Mouse (Mus musculus): ENCODE results near the gene Adrm1. TPM values are rescaled to one million over a fixed set of nuclear protein-coding genes. Genes with fewer than 3 reads are reported as not detected.

The Adrm1 gene
- total RNA-seq (2021) = 10 to 100 TPM; 79.2 to 89.0 TPM
- polyA plus RNA-seq (2012; rRNA removed) = 56.6 and 76.0 TPM in 2 replicates
- long read RNA-seq, transcript Adrm1-201 (10 exons, 1,535 nt) = major isoform, 114 of 122 reads
- long read RNA-seq, partial matches to known transcripts = 1 of 122 reads
- long read RNA-seq, other reads (novel, unspliced or antisense) = 7 of 122 reads

GRCm38 (mm10) chr2:180170806-180171521, at the start of gene Adrm1:
TSS of gene Adrm1 (plus strand) at chr2:180171485.
- intact Hi-C loops (cut with DNase I) = loop anchor here (1.0 to 2.0 kb wide), 2 partner anchors 52 to 80 kb away; partner anchors contain the start of gene Osbpl2

GRCm38 (mm10) chr2:180124192-180124591, 47.1 kb upstream of the Adrm1 start:
- intact Hi-C loops (cut with DNase I) = no loop called here
- no peak for DNase-seq
- H3K9ac ChIP-seq (ENCODE audit: low read depth, low read length) = no peak overlapping the region
- no peaks in the 10 kb centered on the region for H3K27me3 ChIP-seq (ENCODE audit: control insufficient read depth, insufficient read depth, low read length)
- WGBS = 83% methylated on average over 2 of the region's 2 CpGs
- H3K27ac ChIP-seq = no peak overlapping the region
- H3K36me3 ChIP-seq (ENCODE audit: control insufficient read depth, insufficient read depth, low read length) = peaks cover 6% of the 10 kb centered on the region; the same call in 1 of the 2 replicates
- H3K4me3 ChIP-seq = no peak overlapping the region
- H3K4me1 ChIP-seq (ENCODE audit: control insufficient read depth, insufficient read depth, low read length) = peaks cover 24% of the 10 kb centered on the region
- TF ChIP-seq POLR2A (IDR thresholded peaks at IDR 0.05; ENCODE audit: insufficient read depth, low read depth, low read length) = no peak
- peak; percentile 32 for TF ChIP-seq CTCF (IDR thresholded peaks at IDR 0.05)
- TF ChIP-seq EP300 (IDR thresholded peaks at IDR 0.05; ENCODE audit: insufficient read depth, low read depth, low read length) = no peak
- peaks cover 8% of the 10 kb centered on the region for H3K79me2 ChIP-seq (replicated peaks; ENCODE audit: control insufficient read depth, insufficient read depth, low read length)

More at GRCm38 (mm10) chr2:180170806-180171521, at the start of gene Adrm1:
- peaks cover 14% of the 10 kb centered on the region for H3K4me1 ChIP-seq (ENCODE audit: control insufficient read depth, insufficient read depth, low read length)
- no peaks in the 10 kb centered on the region for H3K36me3 ChIP-seq (ENCODE audit: control insufficient read depth, insufficient read depth, low read length)
- peak within 1 kb of the TSS; percentile 87 for H3K4me3 ChIP-seq
- no peaks in the 10 kb centered on the region for H3K79me2 ChIP-seq (replicated peaks; ENCODE audit: control insufficient read depth, insufficient read depth, low read length)
- peak within 1 kb of the TSS; percentile 100 for H3K9ac ChIP-seq (ENCODE audit: low read depth, low read length)
- WGBS = 7% methylated on average over 41 of the region's 41 CpGs
- peak; percentile 99 for DNase-seq
- no peaks in the 10 kb centered on the region for H3K27me3 ChIP-seq (ENCODE audit: control insufficient read depth, insufficient read depth, low read length)
- no peak for TF ChIP-seq POLR2A (IDR thresholded peaks at IDR 0.05; ENCODE audit: insufficient read depth, low read depth, low read length)
- peak; percentile 98 for TF ChIP-seq CTCF (IDR thresholded peaks at IDR 0.05)
- TF ChIP-seq EP300 (IDR thresholded peaks at IDR 0.05; ENCODE audit: insufficient read depth, low read depth, low read length) = peak; percentile 65; the same call in 1 of the 2 replicates
- H3K27ac ChIP-seq = peak within 1 kb of the TSS; percentile 93

- intact Hi-C loops (cut with DNase I) = no loop called here
- Histone ChIP-seq H3K27ac (peak overlapping the region; percentile 21; the same call in 1 of the 2 replicates), H3K36me3 (ENCODE audit: control insufficient read depth, insufficient read depth, low read length) (peaks cover 6% of the 10 kb centered on the region; the same call in 1 of the 2 replicates), H3K27me3 (ENCODE audit: control insufficient read depth, insufficient read depth, low read length) (no peaks in the 10 kb centered on the region), H3K4me1 (ENCODE audit: control insufficient read depth, insufficient read depth, low read length) (peaks cover 21% of the 10 kb centered on the region), H3K79me2 (replicated peaks; ENCODE audit: control insufficient read depth, insufficient read depth, low read length) (peaks cover 9% of the 10 kb centered on the region), H3K9ac (ENCODE audit: low read depth, low read length) (no peak overlapping the region), H3K4me3 (no peak overlapping the region)
- no peak for TF ChIP-seq EP300 (IDR thresholded peaks at IDR 0.05; ENCODE audit: insufficient read depth, low read depth, low read length)
- no peak for TF ChIP-seq CTCF (IDR thresholded peaks at IDR 0.05)
- no peak for TF ChIP-seq POLR2A (IDR thresholded peaks at IDR 0.05; ENCODE audit: insufficient read depth, low read depth, low read length)
- 19% methylated on average over 4 of the region's 4 CpGs for WGBS
- peak; percentile 47 to 64 for DNase-seq
Measured at GRCm38 (mm10) chr2:180126195-180126594, 45.1 kb upstream of the Adrm1 start.

- intact Hi-C loops (cut with DNase I) = no loop called here
- Histone ChIP-seq H3K79me2 (replicated peaks; ENCODE audit: control insufficient read depth, insufficient read depth, low read length) (peaks cover 10% of the 10 kb centered on the region), H3K36me3 (ENCODE audit: control insufficient read depth, insufficient read depth, low read length) (peaks cover 6% of the 10 kb centered on the region; the same call in 1 of the 2 replicates), H3K9ac (ENCODE audit: low read depth, low read length) (no peak overlapping the region), H3K27me3 (ENCODE audit: control insufficient read depth, insufficient read depth, low read length) (no peaks in the 10 kb centered on the region), H3K4me3 (no peak overlapping the region), H3K4me1 (ENCODE audit: control insufficient read depth, insufficient read depth, low read length) (peaks cover 21% of the 10 kb centered on the region), H3K27ac (no peak overlapping the region)
- TF ChIP-seq POLR2A (IDR thresholded peaks at IDR 0.05; ENCODE audit: insufficient read depth, low read depth, low read length) (no peak), EP300 (IDR thresholded peaks at IDR 0.05; ENCODE audit: insufficient read depth, low read depth, low read length) (no peak), CTCF (IDR thresholded peaks at IDR 0.05) (no peak)
- no peak for DNase-seq
- WGBS = 24% methylated on average over 1 of the region's 1 CpGs
Measured at GRCm38 (mm10) chr2:180127675-180128074, 43.6 kb upstream of the Adrm1 start.

GRCm38 (mm10) chr2:180133231-180133630, 38.1 kb upstream of the Adrm1 start:
- TF ChIP-seq POLR2A (IDR thresholded peaks at IDR 0.05; ENCODE audit: insufficient read depth, low read depth, low read length) (no peak), CTCF (IDR thresholded peaks at IDR 0.05) (no peak), EP300 (IDR thresholded peaks at IDR 0.05; ENCODE audit: insufficient read depth, low read depth, low read length) (no peak)
- peaks cover 9% of the 10 kb centered on the region; the same call in 1 of the 2 replicates for H3K4me1 ChIP-seq (ENCODE audit: control insufficient read depth, insufficient read depth, low read length)
- H3K27ac ChIP-seq = no peak overlapping the region
- H3K4me3 ChIP-seq = no peak overlapping the region
- no peak for DNase-seq
- peaks cover 9% of the 10 kb centered on the region for H3K79me2 ChIP-seq (replicated peaks; ENCODE audit: control insufficient read depth, insufficient read depth, low read length)
- H3K9ac ChIP-seq (ENCODE audit: low read depth, low read length) = no peak overlapping the region
- H3K36me3 ChIP-seq (ENCODE audit: control insufficient read depth, insufficient read depth, low read length) = peaks cover 3% of the 10 kb centered on the region
- 81% methylated on average over 4 of the region's 4 CpGs for WGBS
- intact Hi-C loops (cut with DNase I) = no loop called here
- H3K27me3 ChIP-seq (ENCODE audit: control insufficient read depth, insufficient read depth, low read length) = no peaks in the 10 kb centered on the region

- Histone ChIP-seq H3K79me2 (replicated peaks; ENCODE audit: control insufficient read depth, insufficient read depth, low read length) (peaks cover 9% of the 10 kb centered on the region), H3K27ac (no peak overlapping the region), H3K36me3 (ENCODE audit: control insufficient read depth, insufficient read depth, low read length) (peaks cover 3% of the 10 kb centered on the region), H3K9ac (ENCODE audit: low read depth, low read length) (no peak overlapping the region), H3K4me3 (no peak overlapping the region), H3K4me1 (ENCODE audit: control insufficient read depth, insufficient read depth, low read length) (peaks cover 9% of the 10 kb centered on the region; the same call in 1 of the 2 replicates), H3K27me3 (ENCODE audit: control insufficient read depth, insufficient read depth, low read length) (no peaks in the 10 kb centered on the region)
- TF ChIP-seq EP300 (IDR thresholded peaks at IDR 0.05; ENCODE audit: insufficient read depth, low read depth, low read length) = no peak
- no peak for TF ChIP-seq CTCF (IDR thresholded peaks at IDR 0.05)
- TF ChIP-seq POLR2A (IDR thresholded peaks at IDR 0.05; ENCODE audit: insufficient read depth, low read depth, low read length) = no peak
- intact Hi-C loops (cut with DNase I) = no loop called here
- 76% methylated on average over 3 of the region's 3 CpGs for WGBS
- DNase-seq = no peak
Measured at GRCm38 (mm10) chr2:180133911-180134310, 37.4 kb upstream of the Adrm1 start.
